Mouse (Mus musculus): ENCODE data around the gene Atp8b2. TPM values are rescaled to one million over a fixed set of nuclear protein-coding genes. Genes with fewer than 3 reads are reported as not detected.

Gene Atp8b2
- polyA plus RNA-seq, 1 experiment: 112 TPM

DNA sequence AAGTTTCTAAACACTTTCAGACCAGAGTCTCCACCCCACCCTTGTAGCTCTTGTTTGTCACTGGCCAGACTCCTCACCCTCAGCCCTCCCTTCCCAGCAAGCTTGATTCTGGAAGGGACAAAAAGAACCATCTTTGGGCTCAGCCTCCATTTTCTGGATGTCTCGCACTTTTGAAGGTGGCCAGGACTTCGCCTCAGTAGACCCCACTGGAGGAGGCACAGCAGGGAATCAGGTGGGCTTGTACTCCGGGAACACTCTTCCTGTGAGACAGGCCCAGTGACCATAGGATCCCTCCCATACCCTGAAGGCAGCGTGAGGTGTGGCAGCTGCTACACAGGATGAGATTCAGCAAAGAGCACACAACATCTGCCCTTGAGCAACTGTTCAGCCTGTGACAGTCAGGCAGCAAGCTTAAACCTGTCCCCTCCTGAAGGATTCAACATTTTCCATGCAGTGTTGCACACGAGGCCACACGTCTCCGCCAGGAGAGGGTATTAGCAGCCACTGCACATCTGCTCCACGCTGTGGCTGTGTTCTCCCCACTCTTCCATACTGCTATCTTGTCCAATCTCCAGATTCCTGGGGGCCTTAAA lies 66.0 kb downstream of the Atp8b2 start:
- H3K27ac ChIP-seq (ENCODE audit: insufficient read depth, low read length): no peak overlapping the region
- no peaks in the 10 kb centered on the region for H3K4me1 ChIP-seq (ENCODE audit: control insufficient read depth, insufficient read depth, low read length)
- H3K4me3 ChIP-seq (ENCODE audit: insufficient read depth, low read length): no peak overlapping the region
- no peak for TF ChIP-seq CTCF (IDR thresholded peaks at IDR 0.05; ENCODE audit: extremely low read depth, insufficient read depth, low read length)
- no peak for TF ChIP-seq POLR2A (IDR thresholded peaks at IDR 0.05; ENCODE audit: extremely low read depth, insufficient read depth, low read length)

DNA sequence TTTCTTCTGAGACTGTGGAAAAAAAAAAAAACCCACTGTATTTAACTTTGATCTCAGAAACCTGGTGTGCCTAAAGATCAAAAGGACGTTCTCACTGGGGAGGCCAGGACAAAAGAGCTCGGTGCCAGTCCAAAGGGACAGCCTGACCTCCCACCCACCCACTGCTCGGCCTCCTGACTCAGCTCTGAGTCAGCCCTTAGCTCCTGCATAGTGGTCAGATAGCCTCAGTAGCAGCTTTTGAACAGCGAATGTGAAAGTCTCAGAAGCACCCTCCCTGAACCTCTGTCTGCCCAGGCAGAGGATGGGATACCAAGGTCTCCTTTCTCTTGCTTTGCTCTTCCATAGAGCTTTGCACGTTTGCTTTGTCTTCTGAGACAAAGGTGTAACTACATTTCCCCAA lies 66.7 kb downstream of the Atp8b2 start:
- Histone ChIP-seq H3K4me1 (ENCODE audit: control insufficient read depth, insufficient read depth, low read length) (no peaks in the 10 kb centered on the region), H3K27ac (ENCODE audit: insufficient read depth, low read length) (no peak overlapping the region), H3K4me3 (ENCODE audit: insufficient read depth, low read length) (no peak overlapping the region)
- TF ChIP-seq POLR2A (IDR thresholded peaks at IDR 0.05; ENCODE audit: extremely low read depth, insufficient read depth, low read length) (no peak), CTCF (IDR thresholded peaks at IDR 0.05; ENCODE audit: extremely low read depth, insufficient read depth, low read length) (no peak)

DNA sequence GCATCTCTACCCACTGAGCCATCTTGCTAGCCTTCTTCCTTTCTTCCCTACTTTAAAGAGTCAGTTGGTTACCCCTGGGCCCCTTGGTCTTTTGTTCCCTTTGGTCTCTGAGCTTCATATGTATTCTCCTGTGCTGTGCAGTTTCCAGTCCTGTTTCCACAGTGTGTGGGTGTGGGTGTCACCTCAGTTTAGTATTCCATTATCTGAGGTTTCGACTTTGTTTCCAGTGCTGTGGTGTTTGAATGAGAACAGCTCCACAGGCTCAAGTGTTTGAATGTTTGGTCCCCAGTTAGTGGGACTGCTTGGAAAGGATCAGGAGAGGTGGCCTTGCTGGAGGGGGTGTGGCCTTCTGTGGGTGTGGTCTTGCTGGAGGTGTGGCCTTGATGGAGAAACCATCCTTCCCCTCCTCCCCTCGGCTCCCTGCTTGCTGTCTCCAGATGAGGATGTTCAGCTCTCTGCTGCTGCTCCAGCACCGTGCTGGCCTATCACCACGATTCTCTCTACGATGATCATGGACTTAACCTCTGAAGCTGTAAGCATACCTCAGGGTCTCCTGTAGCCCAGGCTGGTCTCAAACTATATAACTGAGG lies 70.7 kb downstream of the Atp8b2 start:
- H3K4me1 ChIP-seq (ENCODE audit: control insufficient read depth, insufficient read depth, low read length): no peaks in the 10 kb centered on the region
- TF ChIP-seq CTCF (IDR thresholded peaks at IDR 0.05; ENCODE audit: extremely low read depth, insufficient read depth, low read length) (no peak), POLR2A (IDR thresholded peaks at IDR 0.05; ENCODE audit: extremely low read depth, insufficient read depth, low read length) (no peak)
- no peak overlapping the region for H3K27ac ChIP-seq (ENCODE audit: insufficient read depth, low read length)
- H3K4me3 ChIP-seq (ENCODE audit: insufficient read depth, low read length): no peak overlapping the region

DNA sequence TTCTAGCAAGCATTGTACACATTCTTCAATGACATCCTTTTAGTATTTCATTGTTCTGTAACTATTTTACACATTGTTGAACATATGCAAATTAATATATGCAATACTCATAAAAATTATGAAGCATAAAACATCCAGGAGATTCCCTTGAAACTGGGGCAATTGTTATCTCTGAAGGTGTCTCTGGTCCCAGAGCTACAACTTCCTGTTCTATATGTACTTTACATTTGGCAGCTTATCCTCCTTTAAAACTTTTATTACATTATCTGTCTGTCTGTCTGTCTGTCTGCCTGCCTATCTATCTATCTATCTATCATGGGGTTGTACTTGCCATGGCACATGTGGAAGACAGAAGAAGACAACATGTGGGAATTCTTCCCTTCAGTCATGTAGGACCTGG lies 71.6 kb downstream of the Atp8b2 start:
- Histone ChIP-seq H3K27ac (ENCODE audit: insufficient read depth, low read length) (no peak overlapping the region), H3K4me1 (ENCODE audit: control insufficient read depth, insufficient read depth, low read length) (no peaks in the 10 kb centered on the region), H3K4me3 (ENCODE audit: insufficient read depth, low read length) (no peak overlapping the region)
- no peak for TF ChIP-seq CTCF (IDR thresholded peaks at IDR 0.05; ENCODE audit: extremely low read depth, insufficient read depth, low read length)
- no peak for TF ChIP-seq POLR2A (IDR thresholded peaks at IDR 0.05; ENCODE audit: extremely low read depth, insufficient read depth, low read length)

DNA sequence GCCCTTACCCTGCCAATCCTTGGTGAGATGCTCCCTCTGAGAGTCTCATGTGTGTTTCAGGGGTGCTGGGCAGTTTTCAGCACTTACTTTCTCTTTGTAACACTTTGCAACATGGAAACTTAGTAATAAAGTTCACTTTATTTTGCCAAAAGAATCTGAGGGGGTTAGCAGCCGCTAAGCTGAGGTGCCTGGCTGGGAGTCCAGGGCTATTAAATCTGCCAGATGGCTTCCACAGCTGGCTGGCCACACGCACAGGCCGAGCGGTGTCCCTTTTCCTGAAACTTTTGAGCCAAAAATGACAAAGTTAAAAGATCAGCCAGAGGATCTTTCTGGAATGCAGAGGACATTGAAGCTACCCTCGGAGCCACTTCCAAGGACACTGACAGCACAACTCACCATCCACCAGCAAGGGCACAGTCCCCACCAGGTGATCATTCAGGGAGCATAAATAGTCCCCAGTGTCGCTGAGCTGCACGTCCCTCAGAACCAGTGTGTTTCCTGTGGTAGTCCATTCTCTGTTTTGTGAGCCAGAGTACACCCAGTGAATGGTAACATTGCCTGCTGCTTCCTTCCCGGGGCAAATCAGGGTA lies 73.4 kb downstream of the Atp8b2 start:
- H3K4me3 ChIP-seq (ENCODE audit: insufficient read depth, low read length): no peak overlapping the region
- no peaks in the 10 kb centered on the region for H3K4me1 ChIP-seq (ENCODE audit: control insufficient read depth, insufficient read depth, low read length)
- H3K27ac ChIP-seq (ENCODE audit: insufficient read depth, low read length): no peak overlapping the region
- no peak for TF ChIP-seq CTCF (IDR thresholded peaks at IDR 0.05; ENCODE audit: extremely low read depth, insufficient read depth, low read length)
- no peak for TF ChIP-seq POLR2A (IDR thresholded peaks at IDR 0.05; ENCODE audit: extremely low read depth, insufficient read depth, low read length)

Other genes with a start within 250 kb of the Atp8b2 start
- 111 and 118 TPM in 2 replicates for gene Adar, start 248.5 kb downstream of the Atp8b2 start, polyA plus RNA-seq (2012; rRNA removed)
- 22.6 and 22.9 TPM in 2 replicates for gene Chrnb2, start 198.9 kb downstream of the Atp8b2 start, polyA plus RNA-seq (2012; rRNA removed)
- gene Ube2q1, start 189.9 kb downstream of the Atp8b2 start, polyA plus RNA-seq (2012; rRNA removed): 51.7 and 53.2 TPM in 2 replicates
- 2.2 TPM in 2 replicates for gene She, start 132.1 kb downstream of the Atp8b2 start, polyA plus RNA-seq (2012; rRNA removed)
- 2.4 and 2.6 TPM in 2 replicates for gene Il6ra, start 50.3 kb downstream of the Atp8b2 start, polyA plus RNA-seq (2012; rRNA removed)
- gene Hax1, start 35.3 kb upstream of the Atp8b2 start, polyA plus RNA-seq (2012; rRNA removed): 96.1 and 101 TPM in 2 replicates
- gene 4933434E20Rik, start 88.1 kb upstream of the Atp8b2 start, polyA plus RNA-seq (2012; rRNA removed): 95.7 and 99.0 TPM in 2 replicates
- 102 and 105 TPM in 2 replicates for gene Ubap2l, start 89.1 kb upstream of the Atp8b2 start, polyA plus RNA-seq (2012; rRNA removed)
- 177 and 188 TPM in 2 replicates for gene Tpm3, start 109.1 kb upstream of the Atp8b2 start, polyA plus RNA-seq (2012; rRNA removed)
- 0.38 TPM in 2 replicates for gene Nup210l, start 140.6 kb upstream of the Atp8b2 start, polyA plus RNA-seq (2012; rRNA removed)

All from cortical plate, adult 2 months (tissue).